Mouse (Mus musculus) naive thymus-derived CD4-positive, alpha-beta T cell, adult 2 months (primary cell): ENCODE data around the gene Cypt1.

Experiments
- DNase-seq: peaks from one replicate; pipeline ENCODE4 v3.0.0-alpha.2; 2011; ENCODE audit warnings: low read depth

Cypt1 gene

GRCm38 (mm10) chrX:16522569-16522968 is at the start of gene Cypt1:
Gene Cypt1, plus strand, starts transcription at chrX:16522869.
- no peak for DNase-seq

GRCm38 (mm10) chrX:16546806-16547205 is 24.1 kb downstream of the Cypt1 start:
- DNase-seq, result no peak

GRCm38 (mm10) chrX:16557061-16557460 is 34.4 kb downstream of the Cypt1 start:
- no peak for DNase-seq

GRCm38 (mm10) chrX:16558501-16558900 is 35.8 kb downstream of the Cypt1 start:
- no peak for DNase-seq
